Mouse (Mus musculus) erythroblast, embryonic 14.5 days (primary cell): ENCODE measurements at regions not wholly inside any gene's neighbourhood (a gene's known extent, or its start where the extent isn't known, plus 50 kb on each side); places are given as distances from the start of the nearest gene placed in this dataset.

Experiments
- H3K27me3 ChIP-seq: 2 replicates; pipeline ENCODE4 v1.6.1; 2012; ENCODE audit warnings: inconsistent platforms; ENCODE audit not compliant: control insufficient read depth
- H3K36me3 ChIP-seq: 2 replicates; pipeline ENCODE4 v1.6.1; 2012; ENCODE audit warnings: mild to moderate bottlenecking, inconsistent platforms; ENCODE audit not compliant: control insufficient read depth
- H3K4me1 ChIP-seq: 2 replicates; pipeline ENCODE4 v1.6.1; 2012; ENCODE audit warnings: inconsistent platforms; ENCODE audit not compliant: control insufficient read depth
- H3K4me3 ChIP-seq: replicated peaks from 2 replicates; pipeline ENCODE3; 2012; ENCODE audit warnings: moderate library complexity, mild to moderate bottlenecking, inconsistent platforms
- H3K9me3 ChIP-seq: 2 replicates; pipeline ENCODE4 v1.6.1; 2012; ENCODE audit warnings: low read length, inconsistent platforms, mixed read lengths; ENCODE audit not compliant: control insufficient read depth
- GATA1 ChIP-seq: IDR thresholded peaks from 2 replicates; pipeline ENCODE4 v1.6.1; 2012; ENCODE audit warnings: low read length, inconsistent platforms, mixed read lengths
- TAL1 ChIP-seq: IDR thresholded peaks from 3 replicates; pipeline ENCODE4 v1.6.1; 2012; ENCODE audit warnings: low read length, inconsistent platforms, mixed read lengths

- Histone ChIP-seq H3K9me3 (no peaks in the 10 kb centered on the region; the same call in 1 of the 2 replicates), H3K36me3 (no peaks in the 10 kb centered on the region), H3K27me3 (no peaks in the 10 kb centered on the region), H3K4me3 (no peak overlapping the region), H3K4me1 (no peaks in the 10 kb centered on the region)
- TF ChIP-seq TAL1 (no peak), GATA1 (no peak)
Measured at GRCm38 (mm10) chr9:33533101-33533810, 897.2 kb downstream of the Ets1 start.

GRCm38 (mm10) chr9:33543301-33543700 lies 907.3 kb downstream of the Ets1 start:
- no peaks in the 10 kb centered on the region for H3K4me1 ChIP-seq
- no peaks in the 10 kb centered on the region for H3K27me3 ChIP-seq
- TF ChIP-seq GATA1, result no peak
- TF ChIP-seq TAL1, result no peak
- H3K36me3 ChIP-seq, result no peaks in the 10 kb centered on the region
- no peaks in the 10 kb centered on the region; the same call in 1 of the 2 replicates for H3K9me3 ChIP-seq
- no peak overlapping the region for H3K4me3 ChIP-seq

GRCm38 (mm10) chr9:33546126-33546737 lies 910.2 kb downstream of the Ets1 start:
- Histone ChIP-seq H3K4me3 (no peak overlapping the region), H3K36me3 (no peaks in the 10 kb centered on the region), H3K4me1 (no peaks in the 10 kb centered on the region), H3K9me3 (peaks cover 2% of the 10 kb centered on the region; the same call in 1 of the 2 replicates), H3K27me3 (no peaks in the 10 kb centered on the region)
- TF ChIP-seq GATA1 (no peak), TAL1 (no peak)

- Histone ChIP-seq H3K27me3 (no peaks in the 10 kb centered on the region), H3K36me3 (no peaks in the 10 kb centered on the region), H3K9me3 (peaks cover 2% of the 10 kb centered on the region; the same call in 1 of the 2 replicates), H3K4me1 (no peaks in the 10 kb centered on the region), H3K4me3 (no peak overlapping the region)
- TF ChIP-seq GATA1 (no peak), TAL1 (no peak)
Measured at GRCm38 (mm10) chr9:33549395-33549794, 913.4 kb downstream of the Ets1 start.

- TF ChIP-seq TAL1 (no peak), GATA1 (no peak)
- Histone ChIP-seq H3K9me3 (no peaks in the 10 kb centered on the region), H3K36me3 (no peaks in the 10 kb centered on the region), H3K4me3 (no peak overlapping the region), H3K4me1 (no peaks in the 10 kb centered on the region), H3K27me3 (no peaks in the 10 kb centered on the region)
Measured at GRCm38 (mm10) chr9:33571990-33572389, 913.7 kb upstream of the Kirrel3 start.

GRCm38 (mm10) chr9:33611511-33611910 lies 874.2 kb upstream of the Kirrel3 start:
- H3K4me1 ChIP-seq, result no peaks in the 10 kb centered on the region
- TF ChIP-seq GATA1, result no peak
- H3K36me3 ChIP-seq, result no peaks in the 10 kb centered on the region
- H3K4me3 ChIP-seq, result no peak overlapping the region
- H3K27me3 ChIP-seq, result no peaks in the 10 kb centered on the region
- no peaks in the 10 kb centered on the region for H3K9me3 ChIP-seq

GRCm38 (mm10) chr9:33624378-33624777 lies 861.3 kb upstream of the Kirrel3 start:
- H3K9me3 ChIP-seq, result no peaks in the 10 kb centered on the region

GRCm38 (mm10) chr9:33629731-33630473 lies 855.8 kb upstream of the Kirrel3 start:
- Histone ChIP-seq H3K4me3 (no peak overlapping the region), H3K27me3 (no peaks in the 10 kb centered on the region), H3K9me3 (no peaks in the 10 kb centered on the region), H3K36me3 (no peaks in the 10 kb centered on the region), H3K4me1 (no peaks in the 10 kb centered on the region)
- TF ChIP-seq TAL1, result no peak
- no peak for TF ChIP-seq GATA1

More at GRCm38 (mm10) chr9:33624378-33624777, 861.3 kb upstream of the Kirrel3 start:
- Histone ChIP-seq H3K27me3 (no peaks in the 10 kb centered on the region), H3K36me3 (no peaks in the 10 kb centered on the region), H3K4me1 (no peaks in the 10 kb centered on the region), H3K4me3 (no peak overlapping the region)
- TF ChIP-seq GATA1, result no peak

GRCm38 (mm10) chr9:33662978-33663377 lies 822.7 kb upstream of the Kirrel3 start:
- Histone ChIP-seq H3K27me3 (no peaks in the 10 kb centered on the region), H3K36me3 (no peaks in the 10 kb centered on the region), H3K4me3 (no peak overlapping the region), H3K9me3 (no peaks in the 10 kb centered on the region), H3K4me1 (no peaks in the 10 kb centered on the region)
- TF ChIP-seq GATA1 (no peak), TAL1 (no peak)
